Mouse (Mus musculus) midbrain, postnatal 0 days (tissue): ENCODE data around the gene Tmem259. TPM values are rescaled to one million over a fixed set of nuclear protein-coding genes. Genes with fewer than 3 reads are reported as not detected.

Experiments used
- ATAC-seq: fragments of 200-750 bp; cut with Nextera tagmentation; 2 replicates; pipeline ENCODE4 v1.8.0; 2017; ENCODE audit warnings: moderate number of reproducible peaks, mild to moderate bottlenecking, moderate TSS enrichment, moderate library complexity; ENCODE audit not compliant: low FRiP score
- DNase-seq: peaks from one replicate; pipeline ENCODE4 v3.0.0-alpha.2; 2015; ENCODE audit warnings: low spot score
- H3K27ac ChIP-seq: fragments of 300-500 bp; sonication (generic); 2 replicates; pipeline ENCODE4 v1.5.1; 2014; ENCODE audit warnings: low read depth, mild to moderate bottlenecking, low read length, mixed read lengths
- H3K27me3 ChIP-seq: fragments of 300-500 bp; sonication (generic); 2 replicates; pipeline ENCODE4 v1.6.1; 2014; ENCODE audit warnings: low read length, control low read depth, mixed read lengths; ENCODE audit not compliant: insufficient read depth
- H3K36me3 ChIP-seq: fragments of 300-500 bp; sonication (generic); 2 replicates; pipeline ENCODE4 v1.6.1; 2014; ENCODE audit warnings: low read length, control low read depth, mixed read lengths; ENCODE audit not compliant: insufficient read depth
- H3K4me1 ChIP-seq: fragments of 300-500 bp; sonication (generic); 2 replicates; pipeline ENCODE4 v1.6.1; 2014; ENCODE audit warnings: mild to moderate bottlenecking, control low read depth, antibody characterized with exemption, low read length, mixed read lengths; ENCODE audit not compliant: insufficient read depth
- H3K4me2 ChIP-seq: fragments of 300-500 bp; sonication (generic); 2 replicates; pipeline ENCODE4 v1.6.1; 2014; ENCODE audit warnings: low read depth, mild to moderate bottlenecking, low read length, mixed read lengths; ENCODE audit not compliant: poor library complexity, severe bottlenecking
- H3K4me3 ChIP-seq: fragments of 300-500 bp; sonication (generic); 2 replicates; pipeline ENCODE4 v1.5.1; 2014; ENCODE audit warnings: low read depth, mild to moderate bottlenecking, low read length, moderate library complexity
- H3K9ac ChIP-seq: fragments of 300-500 bp; sonication (generic); replicated peaks from 2 replicates; pipeline ENCODE4 v1.6.1; 2014; ENCODE audit warnings: mild to moderate bottlenecking, low read length, moderate library complexity, mixed read lengths; ENCODE audit not compliant: poor library complexity, severe bottlenecking
- H3K9me3 ChIP-seq: fragments of 300-500 bp; sonication (generic); 2 replicates; pipeline ENCODE4 v1.6.1; 2016; ENCODE audit warnings: low read length, control low read depth
- CTCF ChIP-seq: IDR thresholded peaks from 2 replicates; pipeline ENCODE4 v1.5.1; 2016; ENCODE audit warnings: antibody characterized with exemption, mild to moderate bottlenecking
- WGBS: fragments of 180-500 bp; shearing (Covaris S2); extraction: QIAGEN DNeasy Blood & Tissue Kit; methylation state at CpG from one replicate; pipeline ENCODE4 v1.1.7; 2014; 5-methylcytosine and 5-hydroxymethylcytosine counted together
- polyA plus RNA-seq: library from polyadenylated mRNA; unstranded; fragments of >200 nt; fragmentation: Nextera tagmentation; extraction: Ambion mirVana; gene quantifications from 2 replicates; pipeline ENCODE4 v1.2.1, GENCODE M21; 2015
- total RNA-seq: library from RNA; depleted of rRNA; stranded (reverse); fragments of >200 nt; gene quantifications from 2 replicates; pipeline ENCODE4 v1.2.3, GENCODE M21; 2014

The Tmem259 gene
- total and polyA plus RNA-seq, 2 experiments from 2014 or later, result 29.3 to 172 TPM

- H3K9ac ChIP-seq, result peak within 1 kb of the TSS; percentile 60
- peaks cover 24% of the 10 kb centered on the region for H3K27me3 ChIP-seq
- H3K36me3 ChIP-seq, result no peaks in the 10 kb centered on the region
- H3K4me1 ChIP-seq, result 0 out of 2 replicates have a peak, but pooled peaks cover 2% of the 10 kb centered on the region
- DNase-seq, result no peak
- TF ChIP-seq CTCF, result no peak
- peak within 1 kb of the TSS; percentile 75 for H3K4me2 ChIP-seq
- H3K4me3 ChIP-seq, result peak within 1 kb of the TSS; percentile 46
- H3K9me3 ChIP-seq, result no peaks in the 10 kb centered on the region
- no peak within 1 kb of the TSS for H3K27ac ChIP-seq
- ATAC-seq, result no peak
- WGBS, result 1% methylated on average over 52 of the region's 59 CpGs
These were observed 4.6 kb upstream of the Tmem259 start, which contains the start of gene Cnn2 for GRCm38 (mm10) chr10:79988506-79989271. TSS of gene Cnn2 (plus strand) at chr10:79988584.

GRCm38 (mm10) chr10:79987771-79988505 is 3.8 kb upstream of the Tmem259 start:
- H3K36me3 ChIP-seq, result no peaks in the 10 kb centered on the region
- no peak overlapping the region for H3K27ac ChIP-seq
- peak overlapping the region; percentile 60 for H3K9ac ChIP-seq
- ATAC-seq, result no peak
- WGBS, result 12% methylated on average over 27 of the region's 27 CpGs
- H3K27me3 ChIP-seq, result peaks cover 24% of the 10 kb centered on the region
- peak overlapping the region; percentile 46 for H3K4me3 ChIP-seq
- DNase-seq, result no peak
- no peaks in the 10 kb centered on the region for H3K9me3 ChIP-seq
- peaks cover 8% of the 10 kb centered on the region for H3K4me1 ChIP-seq
- no peak for TF ChIP-seq CTCF
- peak overlapping the region; percentile 75 for H3K4me2 ChIP-seq

GRCm38 (mm10) chr10:79986963-79987362 is 2.8 kb upstream of the Tmem259 start:
- peak; percentile 91 for TF ChIP-seq CTCF
- DNase-seq (peak; percentile 81), ATAC-seq (no peak)
- Histone ChIP-seq H3K36me3 (no peaks in the 10 kb centered on the region), H3K4me1 (peaks cover 15% of the 10 kb centered on the region), H3K27me3 (peaks cover 24% of the 10 kb centered on the region), H3K27ac (no peak overlapping the region), H3K4me2 (0 out of 2 replicates have a peak overlapping the region, but pooled peaks have one; percentile 20), H3K9ac (no peak overlapping the region), H3K4me3 (no peak overlapping the region), H3K9me3 (no peaks in the 10 kb centered on the region)
- WGBS, result 6% methylated on average over 11 of the region's 11 CpGs

GRCm38 (mm10) chr10:79986232-79986878 is 2.2 kb upstream of the Tmem259 start:
- ATAC-seq (no peak), DNase-seq (no peak)
- H3K36me3 ChIP-seq, result no peaks in the 10 kb centered on the region
- peaks cover 24% of the 10 kb centered on the region for H3K27me3 ChIP-seq
- peak overlapping the region; percentile 62 for H3K4me2 ChIP-seq
- H3K9ac ChIP-seq, result no peak overlapping the region; the same call in 1 of the 2 replicates
- peak overlapping the region; percentile 75 for H3K4me3 ChIP-seq
- WGBS, result 37% methylated on average over 6 of the region's 6 CpGs
- peaks cover 17% of the 10 kb centered on the region for H3K4me1 ChIP-seq
- H3K27ac ChIP-seq, result peak overlapping the region; percentile 96
- no peak for TF ChIP-seq CTCF
- H3K9me3 ChIP-seq, result no peaks in the 10 kb centered on the region

- no peak for TF ChIP-seq CTCF
- no peak for ATAC-seq
- Histone ChIP-seq H3K27me3 (peaks cover 24% of the 10 kb centered on the region), H3K4me2 (peak overlapping the region; percentile 62), H3K4me1 (peaks cover 17% of the 10 kb centered on the region), H3K4me3 (peak overlapping the region; percentile 75), H3K9ac (peak overlapping the region; percentile 89), H3K36me3 (no peaks in the 10 kb centered on the region), H3K27ac (peak overlapping the region; percentile 96), H3K9me3 (no peaks in the 10 kb centered on the region)
- whole genome bisulfite sequencing, result 2% methylated on average over 35 of the region's 35 CpGs
- DNase-seq, result peak; percentile 70
These were observed 1.5 kb upstream of the Tmem259 start for GRCm38 (mm10) chr10:79985334-79986231.
